8 mouse cellular contexts compared by ENCODE assay signal in genomic region chr19:36439894-36440714, GRCm38 (mm10).
A peak's percentile ranks its signal among the peaks of the same experiment; 100 is the strongest.
DNase-seq lines count a peak whose midpoint lies in the region; ATAC-seq and TF ChIP-seq lines count a peak whose summit lies in the region.

No protein-coding gene starts in this region.

- DNase-seq in gastrocnemius, adult 18-20 months (ENCODE audit: low spot score), result peak; percentile 51
- no peak for DNase-seq in gastrocnemius, postnatal 25 days
- DNase-seq in cerebellum, adult 11 months, result peak; percentile 24
- peak; percentile 71 for DNase-seq in forebrain, embryonic 14.5 days (ENCODE audit: low spot score)
- DNase-seq in large intestine, adult 2 months (ENCODE audit: low read depth, low spot score), result peak; percentile 31
- DNase-seq in lung, postnatal 14 days, result peak; percentile 61
- peak; percentile 42 to 74 for DNase-seq in right cerebral cortex, postnatal 10 days (ENCODE audit: low spot score in 2 of 2)

- ATAC-seq in forebrain, embryonic 14.5 days, result peak; percentile 75

- H3K4me2 ChIP-seq in forebrain, embryonic 14.5 days (ENCODE audit: low read length), result no peak overlapping the region

- H3K4me3 ChIP-seq in ES-Bruce4 (ENCODE audit: low read depth, low read length), result no peak overlapping the region
- H3K4me3 ChIP-seq in forebrain, embryonic 14.5 days (ENCODE audit: low read depth, low read length), result no peak overlapping the region

- no peak for TF ChIP-seq EP300 in ES-Bruce4 (IDR thresholded peaks at IDR 0.05; ENCODE audit: insufficient read depth, low read depth, low read length)

- TF ChIP-seq CTCF in ES-Bruce4 (IDR thresholded peaks at IDR 0.05; ENCODE audit: low read depth, low read length), result peak; percentile 37

- no peaks in the 10 kb centered on the region for H3K36me3 ChIP-seq in ES-Bruce4 (ENCODE audit: control insufficient read depth, insufficient read depth, low read length, poor library complexity, severe bottlenecking)
- H3K36me3 ChIP-seq in forebrain, embryonic 14.5 days (ENCODE audit: control insufficient read depth, insufficient read depth, low read length), result no peaks in the 10 kb centered on the region

- 56% methylated on average over 9 of the region's 9 CpGs for WGBS in forebrain, embryonic 14.5 days
- 66% methylated on average over 9 of the region's 9 CpGs for WGBS in large intestine, adult 2 months

- H3K27ac ChIP-seq in ES-Bruce4 (ENCODE audit: insufficient read depth, low read length), result no peak overlapping the region
- H3K27ac ChIP-seq in forebrain, embryonic 14.5 days (ENCODE audit: low read depth, low read length), result no peak overlapping the region

- H3K9me3 ChIP-seq in ES-Bruce4 (replicated peaks; ENCODE audit: control insufficient read depth, insufficient read depth, low read length, poor library complexity, severe bottlenecking), result no peaks in the 10 kb centered on the region
- H3K9me3 ChIP-seq in forebrain, embryonic 14.5 days (replicated peaks; ENCODE audit: control insufficient read depth, low read length), result no peaks in the 10 kb centered on the region

- TF ChIP-seq POLR2A in ES-Bruce4 (IDR thresholded peaks at IDR 0.05; ENCODE audit: insufficient read depth, low read length), result no peak

- no peak overlapping the region for H3K9ac ChIP-seq in ES-Bruce4 (ENCODE audit: low read depth, poor library complexity, severe bottlenecking)
- no peak overlapping the region for H3K9ac ChIP-seq in forebrain, embryonic 14.5 days (ENCODE audit: low read length)

- H3K27me3 ChIP-seq in ES-Bruce4 (ENCODE audit: control insufficient read depth, insufficient read depth, low read length, poor library complexity, severe bottlenecking), result no peaks in the 10 kb centered on the region
- H3K27me3 ChIP-seq in forebrain, embryonic 14.5 days (replicated peaks; ENCODE audit: control insufficient read depth, insufficient read depth, low read length), result no peaks in the 10 kb centered on the region

- no peaks in the 10 kb centered on the region for H3K4me1 ChIP-seq in ES-Bruce4 (ENCODE audit: control insufficient read depth, insufficient read depth, low read length)
- no peaks in the 10 kb centered on the region for H3K4me1 ChIP-seq in forebrain, embryonic 14.5 days (ENCODE audit: control insufficient read depth, insufficient read depth, low read length)
